Mouse (Mus musculus) hindbrain, embryonic 12.5 days (tissue): ENCODE data around the gene Robo3. TPM values are rescaled to one million over a fixed set of nuclear protein-coding genes. Genes with fewer than 3 reads are reported as not detected.

ENCODE experiments used
- ATAC-seq: fragments of 200-750 bp; cut with Nextera tagmentation; 2 replicates; pipeline ENCODE4 v1.8.0; 2017; ENCODE audit warnings: moderate TSS enrichment; ENCODE audit not compliant: low FRiP score
- H3K27ac ChIP-seq: fragments of 300-500 bp; sonication (generic); 2 replicates; pipeline ENCODE4 v1.5.1; 2016; ENCODE audit warnings: mild to moderate bottlenecking
- H3K27me3 ChIP-seq: fragments of 300-500 bp; sonication (generic); 2 replicates; pipeline ENCODE4 v1.6.1; 2016; ENCODE audit warnings: mild to moderate bottlenecking
- H3K36me3 ChIP-seq: fragments of 300-500 bp; sonication (generic); 2 replicates; pipeline ENCODE4 v1.6.1; 2016; ENCODE audit warnings: mild to moderate bottlenecking
- H3K4me1 ChIP-seq: fragments of 300-500 bp; sonication (generic); 2 replicates; pipeline ENCODE4 v1.6.1; 2016
- H3K4me2 ChIP-seq: fragments of 300-500 bp; sonication (generic); replicated peaks from 2 replicates; pipeline ENCODE4 v1.6.1; 2016; ENCODE audit warnings: mild to moderate bottlenecking
- H3K4me3 ChIP-seq: fragments of 300-500 bp; sonication (generic); 2 replicates; pipeline ENCODE4 v1.5.1; 2016; ENCODE audit warnings: mild to moderate bottlenecking
- H3K9ac ChIP-seq: fragments of 300-500 bp; sonication (generic); 2 replicates; pipeline ENCODE4 v1.6.1; 2016; ENCODE audit warnings: mild to moderate bottlenecking, moderate library complexity
- H3K9me3 ChIP-seq: fragments of 300-500 bp; sonication (generic); replicated peaks from 2 replicates; pipeline ENCODE4 v1.6.1; 2016; ENCODE audit warnings: mild to moderate bottlenecking
- WGBS: fragments of 180-500 bp; shearing (Covaris S2); methylation state at CpG from one replicate; pipeline ENCODE4 v1.1.7; 2016; 5-methylcytosine and 5-hydroxymethylcytosine counted together
- polyA plus RNA-seq: library from polyadenylated mRNA; unstranded; fragments of >200 nt; fragmentation: Nextera tagmentation; extraction: Ambion mirVana; gene quantifications from 2 replicates; pipeline ENCODE4 v1.2.1, GENCODE M21; 2016

Gene Robo3
- polyA plus RNA-seq, 1 experiment from 2014 or later = 155 TPM

DNA sequence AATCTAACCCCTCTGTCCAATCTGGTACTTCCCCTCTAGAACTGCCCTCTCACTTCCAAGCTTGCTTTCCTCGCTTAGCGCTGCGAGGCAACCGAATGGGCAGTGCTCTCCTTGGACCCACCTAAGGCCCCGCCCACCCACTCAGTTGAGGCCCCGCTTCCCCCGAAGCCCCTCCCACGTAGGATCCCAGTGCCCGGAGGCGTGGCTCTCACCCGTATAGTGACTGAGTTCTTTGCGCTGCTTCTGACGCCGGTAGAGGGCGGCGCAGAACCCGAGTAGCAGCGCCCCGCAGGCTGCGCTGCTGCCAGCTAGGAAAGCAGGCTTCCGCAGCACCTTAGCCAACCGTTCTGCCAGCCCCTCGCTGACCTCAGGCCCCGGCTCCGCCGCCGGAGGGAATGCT, 12.4 kb downstream of the Robo3 start:
- Histone ChIP-seq H3K27ac (no peak overlapping the region), H3K4me3 (peak overlapping the region; percentile 18), H3K36me3 (no peaks in the 10 kb centered on the region), H3K4me1 (peaks cover 8% of the 10 kb centered on the region; the same call in 1 of the 2 replicates), H3K9me3 (no peaks in the 10 kb centered on the region), H3K9ac (no peak overlapping the region), H3K4me2 (peak overlapping the region; percentile 50), H3K27me3 (peaks cover 28% of the 10 kb centered on the region)
- under 1% methylated on average over 27 of the region's 27 CpGs for WGBS
- peak; percentile 81 for ATAC-seq

DNA sequence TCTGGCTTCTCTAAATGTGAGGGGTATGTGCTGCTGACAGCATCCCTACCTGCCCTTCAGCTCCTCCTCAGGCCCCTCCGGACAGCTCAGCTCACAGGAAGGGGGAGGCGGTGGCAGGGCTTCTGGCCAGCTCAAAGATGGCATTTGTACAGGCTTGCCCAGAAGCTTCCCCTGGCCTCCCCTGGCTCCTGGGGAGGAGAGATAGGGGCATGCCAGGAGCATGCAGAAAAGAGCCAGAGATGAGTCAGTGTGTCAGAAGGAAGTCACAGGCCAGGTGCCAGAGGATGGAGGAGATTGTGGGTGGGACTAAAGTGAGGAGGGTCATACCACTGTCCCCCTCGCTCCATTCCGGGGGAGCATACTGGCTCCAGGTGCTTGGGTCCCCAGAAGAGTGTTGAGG, 14.3 kb downstream of the Robo3 start:
- no peak for ATAC-seq
- Histone ChIP-seq H3K4me1 (peaks cover 8% of the 10 kb centered on the region; the same call in 1 of the 2 replicates), H3K4me2 (no peak overlapping the region), H3K27ac (no peak overlapping the region), H3K4me3 (no peak overlapping the region), H3K36me3 (no peaks in the 10 kb centered on the region), H3K27me3 (peaks cover 28% of the 10 kb centered on the region), H3K9me3 (no peaks in the 10 kb centered on the region), H3K9ac (no peak overlapping the region)
- WGBS = 76% methylated on average over 4 of the region's 4 CpGs

DNA sequence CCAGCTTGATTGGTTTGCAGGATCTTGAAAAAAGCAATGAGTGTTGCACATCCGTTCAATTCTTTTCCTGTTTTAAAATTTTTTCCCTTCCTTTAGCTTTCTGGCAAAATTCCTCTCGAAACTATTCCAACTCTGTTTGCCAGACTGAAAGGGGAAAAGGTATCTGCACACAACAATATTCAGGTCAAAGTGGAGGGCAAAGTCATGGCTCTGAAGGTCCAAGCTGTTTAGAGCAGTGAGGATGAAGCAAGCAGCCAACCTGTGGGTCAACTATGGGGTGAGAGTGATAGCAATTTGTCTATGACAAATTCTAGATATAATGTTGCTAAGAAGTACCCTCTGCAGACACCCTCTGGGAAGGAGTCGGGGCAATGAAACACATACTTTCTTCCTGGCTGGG, 18.4 kb downstream of the Robo3 start:
- 84% methylated on average over 3 of the region's 3 CpGs for WGBS
- H3K4me2 ChIP-seq = no peak overlapping the region
- H3K27me3 ChIP-seq = peaks cover 17% of the 10 kb centered on the region; the same call in 1 of the 2 replicates
- no peaks in the 10 kb centered on the region for H3K9me3 ChIP-seq
- H3K9ac ChIP-seq = no peak overlapping the region
- H3K36me3 ChIP-seq = no peaks in the 10 kb centered on the region
- no peak for ATAC-seq
- no peak overlapping the region for H3K27ac ChIP-seq
- H3K4me1 ChIP-seq = no peaks in the 10 kb centered on the region
- no peak overlapping the region for H3K4me3 ChIP-seq

DNA sequence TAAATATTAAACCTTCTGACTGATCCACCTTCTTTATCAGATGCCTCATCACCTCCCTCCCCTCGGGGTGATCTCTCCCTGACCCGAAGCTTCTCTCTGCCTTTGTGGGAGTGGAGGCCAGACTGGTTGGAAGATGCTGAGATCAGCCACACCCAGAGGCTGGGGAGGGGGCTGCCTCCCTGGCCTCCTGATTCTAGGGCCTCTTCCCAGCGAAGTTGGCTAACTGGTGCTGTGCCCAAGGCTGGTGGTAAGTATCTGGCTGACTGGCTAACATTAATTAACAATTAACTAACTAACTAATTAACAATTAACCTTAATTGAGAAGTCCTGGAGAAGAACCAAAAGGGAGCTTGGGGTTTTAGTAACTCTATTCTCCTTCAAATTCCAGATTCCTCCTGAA, 20.1 kb downstream of the Robo3 start:
- 73% methylated on average over 3 of the region's 3 CpGs for WGBS
- Histone ChIP-seq H3K27ac (no peak overlapping the region), H3K4me1 (peaks cover 4% of the 10 kb centered on the region), H3K9me3 (no peaks in the 10 kb centered on the region), H3K9ac (no peak overlapping the region), H3K36me3 (no peaks in the 10 kb centered on the region), H3K4me3 (no peak overlapping the region), H3K4me2 (no peak overlapping the region), H3K27me3 (0 out of 2 replicates have a peak, but pooled peaks cover 6% of the 10 kb centered on the region)
- ATAC-seq = no peak

DNA sequence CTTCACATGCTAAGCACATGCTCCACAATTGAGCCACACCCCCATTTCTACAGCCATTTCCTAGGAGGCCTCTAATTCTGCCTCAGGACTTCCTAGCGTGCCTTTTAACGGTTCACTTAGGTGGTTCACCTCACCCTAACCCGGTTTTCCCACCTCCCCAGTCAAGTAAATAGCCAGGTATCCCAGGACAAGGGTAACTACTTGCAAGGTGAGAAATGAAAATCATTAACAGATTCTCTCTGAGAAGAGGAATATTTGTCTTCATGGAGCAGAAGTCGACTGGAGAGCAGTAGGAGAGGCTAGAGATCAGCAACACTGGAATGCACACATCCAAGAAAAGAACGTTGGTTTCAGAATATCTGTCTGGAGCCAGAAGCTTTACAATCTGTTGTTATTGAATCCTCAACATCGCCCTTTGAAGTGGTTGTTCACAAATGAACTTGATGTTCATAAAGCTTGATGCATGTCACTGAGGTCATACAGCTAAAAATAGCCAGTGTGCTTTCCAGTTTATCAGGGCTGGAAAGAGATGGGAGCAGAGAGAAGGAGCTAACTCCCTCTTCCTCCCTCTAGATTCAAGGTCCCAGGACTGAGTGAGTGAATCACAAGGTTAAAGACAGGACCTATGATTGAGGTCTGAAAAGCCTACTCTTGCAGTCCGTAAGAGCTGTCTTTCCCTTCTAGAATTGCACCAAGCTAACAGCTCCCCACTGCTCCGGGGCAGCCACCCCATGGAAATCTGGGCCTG, 23.2 kb downstream of the Robo3 start:
- no peak overlapping the region for H3K9ac ChIP-seq
- no peak overlapping the region for H3K27ac ChIP-seq
- WGBS = 78% methylated on average over 8 of the region's 8 CpGs
- no peak overlapping the region for H3K4me3 ChIP-seq
- no peaks in the 10 kb centered on the region for H3K9me3 ChIP-seq
- peaks cover 9% of the 10 kb centered on the region for H3K4me1 ChIP-seq
- ATAC-seq = no peak
- H3K4me2 ChIP-seq = no peak overlapping the region
- H3K36me3 ChIP-seq = no peaks in the 10 kb centered on the region
- peaks cover 6% of the 10 kb centered on the region; the same call in 1 of the 2 replicates for H3K27me3 ChIP-seq

DNA sequence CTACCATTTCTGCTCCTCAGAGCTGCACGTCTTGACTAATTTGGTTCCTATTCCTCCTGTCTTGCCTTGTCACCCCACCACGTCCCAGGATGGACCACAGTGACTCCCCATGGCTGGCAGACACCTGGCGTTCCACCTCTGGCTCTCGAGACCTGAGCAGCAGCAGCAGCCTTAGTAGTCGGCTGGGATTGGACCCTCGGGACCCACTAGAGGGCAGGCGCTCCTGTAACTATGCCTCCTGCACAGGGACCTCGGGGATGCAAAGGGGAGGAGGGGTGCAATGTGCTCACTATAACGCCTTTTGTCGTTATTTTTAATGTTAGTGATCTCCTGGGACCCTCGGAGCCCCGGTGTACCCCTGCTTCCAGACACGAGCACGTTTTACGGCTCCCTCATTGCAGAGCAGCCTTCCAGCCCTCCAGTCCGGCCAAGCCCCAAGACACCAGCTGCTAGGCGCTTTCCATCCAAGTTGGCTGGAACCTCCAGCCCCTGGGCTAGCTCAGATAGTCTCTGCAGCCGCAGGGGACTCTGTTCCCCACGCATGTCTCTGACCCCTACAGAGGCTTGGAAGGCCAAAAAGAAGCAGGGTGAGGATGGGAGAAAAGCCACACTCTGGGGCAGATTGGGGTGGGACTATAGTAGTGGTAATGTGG, 25.1 kb downstream of the Robo3 start:
- Histone ChIP-seq H3K9ac (0 out of 2 replicates have a peak overlapping the region, but pooled peaks have one; percentile 10), H3K27me3 (peaks cover 11% of the 10 kb centered on the region; the same call in 1 of the 2 replicates), H3K4me1 (peaks cover 9% of the 10 kb centered on the region), H3K4me3 (peak overlapping the region; percentile 13; the same call in 1 of the 2 replicates), H3K9me3 (no peaks in the 10 kb centered on the region), H3K27ac (no peak overlapping the region), H3K36me3 (no peaks in the 10 kb centered on the region), H3K4me2 (peak overlapping the region; percentile 36)
- WGBS = 14% methylated on average over 19 of the region's 19 CpGs
- peak; percentile 66 for ATAC-seq

DNA sequence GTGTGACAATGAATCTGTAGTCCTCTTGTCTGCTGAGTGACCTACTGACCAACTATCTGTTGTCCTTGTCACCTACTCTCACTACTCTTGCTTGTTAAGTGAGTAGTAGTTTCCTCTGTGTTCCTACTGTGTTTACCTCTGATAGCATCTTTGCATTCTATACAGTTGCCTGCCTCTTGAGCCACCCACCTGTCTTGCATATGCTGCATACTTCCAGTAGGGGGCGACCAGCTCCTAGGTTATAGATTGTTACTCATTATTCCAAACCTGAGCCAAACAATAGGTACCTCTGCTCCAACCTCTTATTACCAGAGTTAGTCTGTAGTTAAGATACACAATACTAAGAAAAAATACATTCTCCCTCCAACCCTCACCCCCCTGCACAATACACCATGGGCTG, 26.7 kb downstream of the Robo3 start:
- Histone ChIP-seq H3K36me3 (no peaks in the 10 kb centered on the region), H3K4me2 (no peak overlapping the region), H3K27me3 (peaks cover 11% of the 10 kb centered on the region; the same call in 1 of the 2 replicates), H3K9ac (no peak overlapping the region), H3K27ac (no peak overlapping the region), H3K9me3 (no peaks in the 10 kb centered on the region), H3K4me3 (no peak overlapping the region), H3K4me1 (peaks cover 9% of the 10 kb centered on the region)
- ATAC-seq = peak; percentile 23; the same call in 1 of the 2 replicates
- 0% methylated on average over 1 of the region's 1 CpGs for WGBS

DNA sequence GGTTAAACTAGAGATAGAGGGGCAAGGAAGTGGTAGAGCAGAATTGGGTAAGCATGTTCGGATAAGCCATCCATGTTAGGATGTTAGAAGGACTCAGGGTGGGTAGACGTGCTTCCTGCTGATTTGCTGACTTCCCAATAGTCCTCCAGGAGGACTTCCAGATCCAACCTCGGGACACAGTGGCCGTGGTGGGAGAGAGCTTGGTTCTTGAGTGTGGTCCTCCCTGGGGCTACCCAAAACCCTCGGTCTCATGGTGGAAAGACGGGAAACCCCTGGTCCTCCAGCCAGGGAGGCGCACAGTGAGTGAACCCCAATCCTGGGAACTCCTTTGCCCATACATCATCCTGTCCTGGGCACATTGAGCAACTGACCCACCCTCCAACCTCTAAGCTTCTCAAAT, 30.0 kb downstream of the Robo3 start:
- Histone ChIP-seq H3K36me3 (no peaks in the 10 kb centered on the region), H3K4me3 (0 out of 2 replicates have a peak overlapping the region, but pooled peaks have one; percentile 10), H3K4me2 (no peak overlapping the region), H3K9ac (no peak overlapping the region), H3K9me3 (no peaks in the 10 kb centered on the region), H3K27ac (no peak overlapping the region), H3K27me3 (peaks cover 5% of the 10 kb centered on the region; the same call in 1 of the 2 replicates), H3K4me1 (peaks cover 5% of the 10 kb centered on the region)
- WGBS = 86% methylated on average over 7 of the region's 7 CpGs
- no peak for ATAC-seq

DNA sequence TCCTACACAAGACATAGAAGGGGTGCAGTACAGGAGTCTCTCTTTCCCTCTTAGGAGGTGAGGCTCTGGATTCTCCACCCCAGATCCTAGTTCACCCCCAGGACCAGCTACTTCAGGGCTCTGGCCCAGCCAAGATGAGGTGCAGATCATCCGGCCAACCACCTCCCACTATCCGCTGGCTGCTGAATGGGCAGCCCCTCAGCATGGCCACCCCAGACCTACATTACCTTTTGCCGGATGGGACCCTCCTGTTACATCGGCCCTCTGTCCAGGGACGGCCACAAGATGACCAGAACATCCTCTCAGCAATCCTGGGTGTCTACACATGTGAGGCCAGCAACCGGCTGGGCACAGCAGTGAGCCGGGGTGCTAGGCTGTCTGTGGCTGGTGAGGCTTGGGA, 30.5 kb downstream of the Robo3 start:
- H3K4me3 ChIP-seq = peak overlapping the region; percentile 10; the same call in 1 of the 2 replicates
- peaks cover 5% of the 10 kb centered on the region; the same call in 1 of the 2 replicates for H3K27me3 ChIP-seq
- no peaks in the 10 kb centered on the region for H3K4me1 ChIP-seq
- H3K9ac ChIP-seq = no peak overlapping the region
- H3K4me2 ChIP-seq = no peak overlapping the region
- ATAC-seq = no peak
- H3K9me3 ChIP-seq = no peaks in the 10 kb centered on the region
- 86% methylated on average over 7 of the region's 7 CpGs for WGBS
- H3K36me3 ChIP-seq = no peaks in the 10 kb centered on the region
- no peak overlapping the region for H3K27ac ChIP-seq

DNA sequence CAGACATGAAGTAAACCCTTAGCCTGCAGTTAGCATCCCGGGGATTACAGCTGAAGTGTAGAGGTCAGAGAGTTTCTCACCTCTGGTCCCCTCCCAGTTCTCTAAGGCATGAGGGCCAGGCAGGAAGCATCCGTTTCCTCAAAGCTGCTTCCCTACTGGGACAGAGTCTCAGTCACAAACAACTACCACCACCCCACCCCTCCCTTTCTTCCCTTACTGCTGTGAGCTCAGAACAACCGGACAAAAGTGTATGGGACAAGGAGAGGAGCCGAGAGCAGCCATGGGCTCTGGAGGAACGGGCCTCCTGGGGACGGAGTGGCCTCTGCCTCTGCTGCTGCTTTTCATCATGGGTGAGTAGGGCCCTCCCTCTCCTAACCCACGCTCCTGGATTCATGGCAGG, 31.2 kb downstream of the Robo3 start, which contains the start of gene Robo4:
Robo4 (plus strand) TSS at position 96 of the 400 bp plus-strand sequence.
- Histone ChIP-seq H3K4me3 (peak within 1 kb of the TSS; percentile 10; the same call in 1 of the 2 replicates), H3K4me1 (no peaks in the 10 kb centered on the region), H3K9me3 (no peaks in the 10 kb centered on the region), H3K9ac (no peak within 1 kb of the TSS), H3K27ac (no peak within 1 kb of the TSS), H3K27me3 (peaks cover 5% of the 10 kb centered on the region; the same call in 1 of the 2 replicates), H3K36me3 (no peaks in the 10 kb centered on the region), H3K4me2 (no peak within 1 kb of the TSS)
- WGBS = 15% methylated on average over 7 of the region's 7 CpGs
- ATAC-seq = no peak

DNA sequence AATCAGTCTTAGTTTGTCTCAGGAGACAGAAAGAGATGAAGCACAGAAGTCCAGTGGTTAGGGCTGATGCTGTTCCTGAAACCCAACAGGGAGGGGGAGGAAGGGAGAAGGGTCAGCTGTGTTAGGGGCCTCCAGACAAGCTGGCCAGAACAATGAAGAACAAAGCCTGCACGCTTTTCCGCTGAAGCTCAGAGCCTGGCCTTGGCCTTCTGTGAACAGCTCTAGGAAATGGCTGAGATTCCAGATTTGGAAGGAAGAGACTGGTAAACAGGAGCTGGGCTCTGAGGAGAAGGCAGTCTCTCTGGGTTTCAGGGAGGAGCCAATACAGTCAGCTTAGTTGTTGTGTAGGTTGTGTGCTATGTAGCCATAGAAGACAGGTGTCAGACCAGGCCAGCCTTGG, 32.5 kb downstream of the Robo3 start:
- no peaks in the 10 kb centered on the region for H3K4me1 ChIP-seq
- H3K4me2 ChIP-seq = no peak overlapping the region
- no peaks in the 10 kb centered on the region for H3K9me3 ChIP-seq
- no peak overlapping the region for H3K9ac ChIP-seq
- H3K27ac ChIP-seq = no peak overlapping the region
- WGBS = 62% methylated on average over 2 of the region's 2 CpGs
- no peak overlapping the region for H3K4me3 ChIP-seq
- ATAC-seq = no peak
- no peaks in the 10 kb centered on the region for H3K36me3 ChIP-seq
- H3K27me3 ChIP-seq = peaks cover 5% of the 10 kb centered on the region; the same call in 1 of the 2 replicates

DNA sequence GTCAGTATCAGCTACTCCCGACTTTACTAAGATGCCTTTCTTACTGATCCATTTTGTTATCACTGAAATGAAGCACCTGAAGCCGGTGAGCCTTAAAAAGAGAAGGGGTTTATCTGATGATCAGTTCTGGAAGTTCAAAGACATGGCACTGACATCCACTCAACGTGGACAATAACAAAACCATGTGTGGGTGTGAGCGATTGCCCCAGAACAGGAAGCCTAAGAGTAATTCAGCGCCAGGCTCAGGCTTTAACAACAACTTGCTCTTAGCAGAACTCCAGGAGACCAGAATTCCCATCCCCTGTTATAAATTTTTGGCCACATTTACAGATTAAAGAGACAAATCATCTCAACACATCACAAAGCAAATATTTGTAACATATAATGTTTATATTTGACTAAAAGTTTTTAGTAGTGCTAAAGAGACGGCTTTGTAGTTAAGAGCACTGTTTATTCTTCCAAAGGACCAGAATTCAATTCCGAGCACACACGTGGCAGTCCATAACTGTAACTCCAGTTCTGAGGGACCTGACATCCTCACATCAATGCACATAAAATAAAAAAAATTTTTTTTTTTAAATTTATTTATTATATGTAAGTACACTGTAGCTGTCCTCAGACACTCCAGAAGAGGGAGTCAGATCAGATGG, 39.4 kb downstream of the Robo3 start:
- Histone ChIP-seq H3K36me3 (no peaks in the 10 kb centered on the region), H3K27me3 (no peaks in the 10 kb centered on the region), H3K27ac (no peak overlapping the region), H3K4me1 (no peaks in the 10 kb centered on the region), H3K9me3 (no peaks in the 10 kb centered on the region), H3K4me3 (no peak overlapping the region), H3K9ac (no peak overlapping the region), H3K4me2 (no peak overlapping the region)
- WGBS = 78% methylated on average over 8 of the region's 8 CpGs
- no peak for ATAC-seq
